9 mouse cellular contexts compared by ENCODE assay signal in genomic region chr11:117881787-117882186, GRCm38 (mm10). TPM values are rescaled to one million over a fixed set of nuclear protein-coding genes. Genes with fewer than 3 reads are reported as not detected.
A peak's percentile ranks its signal among the peaks of the same experiment; 100 is the strongest.
DNase-seq lines count a peak whose midpoint lies in the region; ATAC-seq and TF ChIP-seq lines count a peak whose summit lies in the region.
"Had no signal": no experiment of that assay in that cellular context is flagged by ENCODE, and none has a peak within 500 bp of the region (broad histone marks: within the 10 kb centered on the region; RNA-seq: fewer than 3 reads in every experiment).

No protein-coding gene starts in this region.

- no peak overlapping the region for H3K4me3 ChIP-seq in hindbrain, embryonic 16.5 days (ENCODE audit: low read length)
- H3K4me3 ChIP-seq in hindbrain, embryonic 14.5 days (replicated peaks; ENCODE audit: low read length) = no peak overlapping the region
- no peak overlapping the region for H3K4me3 ChIP-seq in lung, embryonic 16.5 days (ENCODE audit: low read length)
- no peak overlapping the region for H3K4me3 ChIP-seq in cerebellum, adult 2 months (replicated peaks; ENCODE audit: insufficient read depth, low read depth, low read length)

- no peak for TF ChIP-seq CTCF in cerebellum, adult 2 months (IDR thresholded peaks at IDR 0.05; ENCODE audit: borderline replicate concordance, insufficient read depth, low read depth, low read length)

- no peak overlapping the region for H3K4me2 ChIP-seq in hindbrain, embryonic 16.5 days (ENCODE audit: low read length)
- H3K4me2 ChIP-seq in hindbrain, embryonic 14.5 days (replicated peaks) = no peak overlapping the region
- peak overlapping the region; percentile 18; the same call in 1 of the 2 replicates for H3K4me2 ChIP-seq in lung, embryonic 16.5 days (ENCODE audit: low read depth, low read length)

- no peaks in the 10 kb centered on the region for H3K36me3 ChIP-seq in hindbrain, embryonic 16.5 days (ENCODE audit: control insufficient read depth, insufficient read depth, low read length)
- H3K36me3 ChIP-seq in hindbrain, embryonic 14.5 days (replicated peaks; ENCODE audit: control insufficient read depth, insufficient read depth) = no peaks in the 10 kb centered on the region
- H3K36me3 ChIP-seq in lung, embryonic 16.5 days (ENCODE audit: control insufficient read depth, insufficient read depth, low read length) = no peaks in the 10 kb centered on the region

- WGBS in hindbrain, embryonic 16.5 days = 16% methylated on average over 8 of the region's 8 CpGs
- WGBS in hindbrain, embryonic 14.5 days = 20% methylated on average over 8 of the region's 8 CpGs
- WGBS in lung, embryonic 16.5 days = 4% methylated on average over 8 of the region's 8 CpGs
- 37% methylated on average over 8 of the region's 8 CpGs for WGBS in cerebellum, adult 2 months

- H3K27ac ChIP-seq in hindbrain, embryonic 16.5 days (ENCODE audit: low read depth, low read length) = peak overlapping the region; percentile 49; the same call in 1 of the 2 replicates
- H3K27ac ChIP-seq in hindbrain, embryonic 14.5 days = no peak overlapping the region
- peak overlapping the region; percentile 81 for H3K27ac ChIP-seq in lung, embryonic 16.5 days (ENCODE audit: low read length)
- no peak overlapping the region for H3K27ac ChIP-seq in cerebellum, adult 2 months (ENCODE audit: insufficient read depth, low read length)

- peaks cover 2% of the 10 kb centered on the region for H3K27me3 ChIP-seq in hindbrain, embryonic 16.5 days (replicated peaks; ENCODE audit: control insufficient read depth, insufficient read depth, low read length)
- H3K27me3 ChIP-seq in hindbrain, embryonic 14.5 days (ENCODE audit: control insufficient read depth, insufficient read depth, low read length) = peaks cover 4% of the 10 kb centered on the region; the same call in 1 of the 2 replicates
- H3K27me3 ChIP-seq in lung, embryonic 16.5 days (ENCODE audit: control insufficient read depth, insufficient read depth, low read depth, low read length) = no peaks in the 10 kb centered on the region
- no peaks in the 10 kb centered on the region for H3K27me3 ChIP-seq in cerebellum, adult 2 months (ENCODE audit: control insufficient read depth, insufficient read depth, low read length)

- ATAC-seq in hindbrain, embryonic 16.5 days = no peak
- ATAC-seq in hindbrain, embryonic 14.5 days (ENCODE audit: low FRiP score) = no peak
- peak; percentile 79 for ATAC-seq in lung, embryonic 16.5 days (ENCODE audit: low read depth)
- ATAC-seq in erythroblast, adult 5-6 weeks (replicated peaks; ENCODE audit: low FRiP score, poor library complexity, severe bottlenecking) = no peak

- 0 out of 2 replicates have a peak overlapping the region, but pooled peaks have one; percentile 14 for H3K9ac ChIP-seq in hindbrain, embryonic 16.5 days (ENCODE audit: low read depth, low read length)
- H3K9ac ChIP-seq in hindbrain, embryonic 14.5 days = no peak overlapping the region
- H3K9ac ChIP-seq in lung, embryonic 16.5 days (ENCODE audit: low read length) = peak overlapping the region; percentile 36

- no peak for TF ChIP-seq POLR2A in cerebellum, adult 2 months (IDR thresholded peaks at IDR 0.05; ENCODE audit: borderline replicate concordance, insufficient read depth, low read length)

- no peak for DNase-seq in hindbrain, embryonic 14.5 days (ENCODE audit: low spot score)
- DNase-seq in T-cell, adult 2 months (ENCODE audit: low spot score) = peak; percentile 28
- DNase-seq in kidney, adult 11 months = peak; percentile 59
- no peak for DNase-seq in cerebellum, adult 2 months
- DNase-seq in frontal cortex, adult 2 months (ENCODE audit: extremely low spot score in 1 of 2, low spot score in 1 of 2) = no peak

- H3K9me3 ChIP-seq in hindbrain, embryonic 16.5 days (ENCODE audit: control insufficient read depth, low read length) = no peaks in the 10 kb centered on the region
- H3K9me3 ChIP-seq in hindbrain, embryonic 14.5 days (ENCODE audit: control insufficient read depth, low read length) = no peaks in the 10 kb centered on the region
- no peaks in the 10 kb centered on the region for H3K9me3 ChIP-seq in lung, embryonic 16.5 days (ENCODE audit: control insufficient read depth, low read length)

- peaks cover 24% of the 10 kb centered on the region for H3K4me1 ChIP-seq in hindbrain, embryonic 16.5 days (ENCODE audit: control insufficient read depth, insufficient read depth, low read depth, low read length)
- H3K4me1 ChIP-seq in hindbrain, embryonic 14.5 days (replicated peaks; ENCODE audit: control insufficient read depth, insufficient read depth, low read length) = peaks cover 23% of the 10 kb centered on the region
- peaks cover 32% of the 10 kb centered on the region for H3K4me1 ChIP-seq in lung, embryonic 16.5 days (replicated peaks; ENCODE audit: control insufficient read depth, insufficient read depth, low read length)
- peaks cover 39% of the 10 kb centered on the region for H3K4me1 ChIP-seq in cerebellum, adult 2 months (ENCODE audit: control insufficient read depth, insufficient read depth, low read length)

RNA-seq across cellular contexts. Expression of gene Tha1, which starts 8.5 kb away (rescaled TPM):
- polyA plus RNA-seq in hindbrain, embryonic 16.5 days (2015; fragmentation: Nextera tagmentation; extraction: Ambion mirVana) = 4.5 and 5.5 TPM in 2 replicates
- 2.5 and 2.6 TPM in 2 replicates for polyA plus RNA-seq in hindbrain, embryonic 14.5 days (2014; fragmentation: Nextera tagmentation; extraction: Ambion mirVana)
- polyA plus RNA-seq in lung, embryonic 16.5 days (2015; fragmentation: Nextera tagmentation; extraction: Ambion mirVana) = 4.6 and 5.0 TPM in 2 replicates
- polyA plus RNA-seq in cerebellum, adult 2 months (2012; rRNA removed) = 11.5 and 12.4 TPM in 2 replicates
- 9.0 and 9.1 TPM in 2 replicates for polyA plus RNA-seq in frontal cortex, adult 2 months (2012; rRNA removed)
- not detected in 2 replicates for total RNA-seq in erythroblast, adult 5-6 weeks (2015; ENCODE audit: low replicate concordance)
- 1.6 TPM in 1 of 2 replicates, not detected in the other for total RNA-seq in erythroblast, adult 5-6 weeks (2017; ENCODE audit: low replicate concordance)

RNA-seq across cellular contexts. Expression of gene Tmem235, which starts 21.2 kb away (rescaled TPM):
- 0.08 TPM in 1 of 2 replicates, not detected in the other for polyA plus RNA-seq in hindbrain, embryonic 16.5 days (2015; fragmentation: Nextera tagmentation; extraction: Ambion mirVana)
- polyA plus RNA-seq in hindbrain, embryonic 14.5 days (2014; fragmentation: Nextera tagmentation; extraction: Ambion mirVana) = not detected in 2 replicates
- not detected in 2 replicates for polyA plus RNA-seq in lung, embryonic 16.5 days (2015; fragmentation: Nextera tagmentation; extraction: Ambion mirVana)
- 0.10 and 0.16 TPM in 2 replicates for polyA plus RNA-seq in cerebellum, adult 2 months (2012; rRNA removed)
- not detected in 2 replicates for polyA plus RNA-seq in frontal cortex, adult 2 months (2012; rRNA removed)
- total RNA-seq in erythroblast, adult 5-6 weeks (2015; ENCODE audit: low replicate concordance) = not detected in 2 replicates
- not detected in 2 replicates for total RNA-seq in erythroblast, adult 5-6 weeks (2017; ENCODE audit: low replicate concordance)
- total RNA-seq: heart, postnatal 36 days had no signal

RNA-seq across cellular contexts. Expression of gene Birc5, which starts 32.7 kb away (rescaled TPM):
- 37.9 and 42.9 TPM in 2 replicates for polyA plus RNA-seq in hindbrain, embryonic 16.5 days (2015; fragmentation: Nextera tagmentation; extraction: Ambion mirVana)
- polyA plus RNA-seq in hindbrain, embryonic 14.5 days (2014; fragmentation: Nextera tagmentation; extraction: Ambion mirVana) = 35.5 and 36.3 TPM in 2 replicates
- polyA plus RNA-seq in lung, embryonic 16.5 days (2015; fragmentation: Nextera tagmentation; extraction: Ambion mirVana) = 312 and 336 TPM in 2 replicates
- polyA plus RNA-seq in cerebellum, adult 2 months (2012; rRNA removed) = 0.86 and 1.2 TPM in 2 replicates
- polyA plus RNA-seq in frontal cortex, adult 2 months (2012; rRNA removed) = 2.8 and 3.4 TPM in 2 replicates
- 83.4 and 115 TPM in 2 replicates for total RNA-seq in erythroblast, adult 5-6 weeks (2015; ENCODE audit: low replicate concordance)
- 178 and 180 TPM in 2 replicates for total RNA-seq in erythroblast, adult 5-6 weeks (2017; ENCODE audit: low replicate concordance)

RNA-seq across cellular contexts. Expression of gene Tk1, which starts 55.9 kb away (rescaled TPM):
- 19.6 and 21.2 TPM in 2 replicates for polyA plus RNA-seq in hindbrain, embryonic 16.5 days (2015; fragmentation: Nextera tagmentation; extraction: Ambion mirVana)
- polyA plus RNA-seq in hindbrain, embryonic 14.5 days (2014; fragmentation: Nextera tagmentation; extraction: Ambion mirVana) = 14.4 and 16.3 TPM in 2 replicates
- polyA plus RNA-seq in lung, embryonic 16.5 days (2015; fragmentation: Nextera tagmentation; extraction: Ambion mirVana) = 130 and 131 TPM in 2 replicates
- 0.78 and 1.2 TPM in 2 replicates for polyA plus RNA-seq in cerebellum, adult 2 months (2012; rRNA removed)
- 1.5 and 1.6 TPM in 2 replicates for polyA plus RNA-seq in frontal cortex, adult 2 months (2012; rRNA removed)
- 89.2 and 89.4 TPM in 2 replicates for total RNA-seq in erythroblast, adult 5-6 weeks (2015; ENCODE audit: low replicate concordance)
- total RNA-seq in erythroblast, adult 5-6 weeks (2017; ENCODE audit: low replicate concordance) = 157 and 212 TPM in 2 replicates

RNA-seq across cellular contexts. Expression of gene Afmid, which starts 56.1 kb away (rescaled TPM):
- 7.0 and 8.5 TPM in 2 replicates for polyA plus RNA-seq in hindbrain, embryonic 16.5 days (2015; fragmentation: Nextera tagmentation; extraction: Ambion mirVana)
- polyA plus RNA-seq in hindbrain, embryonic 14.5 days (2014; fragmentation: Nextera tagmentation; extraction: Ambion mirVana) = 5.2 and 7.1 TPM in 2 replicates
- 4.9 and 5.4 TPM in 2 replicates for polyA plus RNA-seq in lung, embryonic 16.5 days (2015; fragmentation: Nextera tagmentation; extraction: Ambion mirVana)
- polyA plus RNA-seq in cerebellum, adult 2 months (2012; rRNA removed) = 3.4 and 3.8 TPM in 2 replicates
- 4.1 and 4.3 TPM in 2 replicates for polyA plus RNA-seq in frontal cortex, adult 2 months (2012; rRNA removed)
- total RNA-seq in erythroblast, adult 5-6 weeks (2015; ENCODE audit: low replicate concordance) = 37.0 and 47.3 TPM in 2 replicates
- total RNA-seq in erythroblast, adult 5-6 weeks (2017; ENCODE audit: low replicate concordance) = 67.8 and 81.4 TPM in 2 replicates

Comparison
In these comparisons a context has a peak if more than half of its experiments do, and no peak if none do; other contexts are left out.
1. H3K27ac ChIP-seq: peak in hindbrain, embryonic 16.5 days (single experiment) and lung, embryonic 16.5 days (single experiment); none in hindbrain, embryonic 14.5 days (single experiment) and cerebellum, adult 2 months (single experiment).
2. DNase-seq: peak in T-cell, adult 2 months (single experiment) and kidney, adult 11 months (single experiment); none in hindbrain, embryonic 14.5 days (single experiment), cerebellum, adult 2 months (0 of 2) and frontal cortex, adult 2 months (0 of 2).